14 mouse cellular contexts compared by ENCODE assay signal in the genomic region with DNA sequence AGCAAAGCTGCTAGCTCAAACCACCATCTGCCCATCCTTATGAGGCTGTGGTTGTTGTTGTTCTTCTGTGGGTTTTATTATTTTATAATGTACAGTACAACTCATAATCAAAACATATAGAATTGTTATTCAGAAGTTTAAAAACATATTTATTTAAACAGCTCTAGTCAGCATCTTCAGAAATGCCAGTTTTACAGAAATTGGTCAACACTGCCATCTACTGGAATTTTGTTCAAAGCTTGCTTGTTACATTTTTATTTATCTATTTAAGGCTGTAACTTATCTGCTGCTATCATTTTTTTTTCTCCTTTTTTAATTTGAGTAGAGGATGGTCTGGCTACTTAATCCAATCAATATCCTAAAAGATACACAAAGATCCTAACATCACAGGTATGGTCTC. TPM values are rescaled to one million over a fixed set of nuclear protein-coding genes. Genes with fewer than 3 reads are reported as not detected.
DNase-seq lines count a peak whose midpoint lies in the region; ATAC-seq lines count a peak whose summit lies in the region.
"Had no signal": no experiment of that assay in that cellular context is flagged by ENCODE, and none has a peak within 500 bp of the region (broad histone marks: within the 10 kb centered on the region; RNA-seq: fewer than 3 reads in every experiment).

No protein-coding gene starts in this region.

- no peaks in the 10 kb centered on the region for H3K9me3 ChIP-seq in hindbrain, embryonic 11.5 days (ENCODE audit: control insufficient read depth, low read length)
- no peaks in the 10 kb centered on the region for H3K9me3 ChIP-seq in hindbrain, embryonic 13.5 days
- H3K9me3 ChIP-seq in midbrain, embryonic 11.5 days (ENCODE audit: control insufficient read depth, low read length): no peaks in the 10 kb centered on the region
- H3K9me3 ChIP-seq in midbrain, embryonic 10.5 days (replicated peaks): no peaks in the 10 kb centered on the region
- H3K9me3 ChIP-seq: forebrain, embryonic 10.5 days; neural tube, embryonic 13.5 days had no signal

- no peak overlapping the region for H3K4me2 ChIP-seq in hindbrain, embryonic 11.5 days (replicated peaks; ENCODE audit: low read depth, low read length)
- H3K4me2 ChIP-seq in hindbrain, embryonic 13.5 days: no peak overlapping the region
- no peak overlapping the region for H3K4me2 ChIP-seq in midbrain, embryonic 11.5 days
- H3K4me2 ChIP-seq: neural tube, embryonic 13.5 days had no signal

- H3K27me3 ChIP-seq in hindbrain, embryonic 11.5 days (ENCODE audit: control insufficient read depth, insufficient read depth, low read length): no peaks in the 10 kb centered on the region
- H3K27me3 ChIP-seq in hindbrain, embryonic 13.5 days: 0 out of 2 replicates have a peak, but pooled peaks cover 3% of the 10 kb centered on the region
- no peaks in the 10 kb centered on the region for H3K27me3 ChIP-seq in midbrain, embryonic 11.5 days (ENCODE audit: control insufficient read depth, insufficient read depth, low read length)
- peaks cover 5% of the 10 kb centered on the region; the same call in 1 of the 2 replicates for H3K27me3 ChIP-seq in midbrain, embryonic 10.5 days (ENCODE audit: low read depth, poor library complexity, severe bottlenecking)
- H3K27me3 ChIP-seq in splenic B cell, adult 2 months (ENCODE audit: control insufficient read depth, insufficient read depth, low read length, poor library complexity, severe bottlenecking): no peaks in the 10 kb centered on the region
- H3K27me3 ChIP-seq: neural tube, embryonic 13.5 days had no signal

- H3K36me3 ChIP-seq in hindbrain, embryonic 11.5 days (ENCODE audit: control insufficient read depth, insufficient read depth, low read length): no peaks in the 10 kb centered on the region
- H3K36me3 ChIP-seq in hindbrain, embryonic 13.5 days: no peaks in the 10 kb centered on the region
- H3K36me3 ChIP-seq in midbrain, embryonic 11.5 days (ENCODE audit: control insufficient read depth, insufficient read depth, low read length): no peaks in the 10 kb centered on the region
- H3K36me3 ChIP-seq in midbrain, embryonic 10.5 days: no peaks in the 10 kb centered on the region
- H3K36me3 ChIP-seq in splenic B cell, adult 2 months (ENCODE audit: control insufficient read depth, insufficient read depth, low read length, poor library complexity, severe bottlenecking): no peaks in the 10 kb centered on the region
- H3K36me3 ChIP-seq: forebrain, embryonic 10.5 days; neural tube, embryonic 13.5 days had no signal

- no peak for ATAC-seq in hindbrain, embryonic 11.5 days (ENCODE audit: low FRiP score)
- no peak for ATAC-seq in hindbrain, embryonic 13.5 days (ENCODE audit: low FRiP score)
- no peak for ATAC-seq in midbrain, embryonic 11.5 days (ENCODE audit: low FRiP score)
- ATAC-seq in granulocyte monocyte progenitor cell, adult 5-6 weeks (replicated peaks; ENCODE audit: poor library complexity, severe bottlenecking): no peak

- DNase-seq in hindbrain, embryonic 11.5 days (ENCODE audit: low spot score): peak; percentile 46
- DNase-seq in midbrain, embryonic 11.5 days (ENCODE audit: low spot score, missing footprints): peak; percentile 88
- DNase-seq in midbrain, embryonic 10.5 days (ENCODE audit: low spot score): no peak
- DNase-seq in adipocyte (ENCODE audit: low spot score): peak; percentile 59
- DNase-seq in splenic B cell, adult 2 months (ENCODE audit: low read depth, low spot score): peak; percentile 6
- no peak for DNase-seq in urinary bladder, adult 2 months (ENCODE audit: low spot score)
- DNase-seq: cerebellum, adult 11 months; heart, adult 11 months; kidney, adult 2 months; lung, postnatal 4 days had no signal

- H3K4me1 ChIP-seq in hindbrain, embryonic 11.5 days (replicated peaks; ENCODE audit: control insufficient read depth, insufficient read depth, low read length): no peaks in the 10 kb centered on the region
- H3K4me1 ChIP-seq in hindbrain, embryonic 13.5 days (replicated peaks): no peaks in the 10 kb centered on the region
- no peaks in the 10 kb centered on the region for H3K4me1 ChIP-seq in midbrain, embryonic 11.5 days (ENCODE audit: control insufficient read depth, insufficient read depth, low read length)
- H3K4me1 ChIP-seq in midbrain, embryonic 10.5 days: no peaks in the 10 kb centered on the region
- H3K4me1 ChIP-seq: neural tube, embryonic 13.5 days had no signal

- H3K9ac ChIP-seq in hindbrain, embryonic 11.5 days (ENCODE audit: low read depth, low read length): no peak overlapping the region
- no peak overlapping the region for H3K9ac ChIP-seq in hindbrain, embryonic 13.5 days
- H3K9ac ChIP-seq in midbrain, embryonic 11.5 days (ENCODE audit: low read length): no peak overlapping the region
- H3K9ac ChIP-seq: neural tube, embryonic 13.5 days had no signal

- no peak overlapping the region for H3K27ac ChIP-seq in hindbrain, embryonic 11.5 days (ENCODE audit: low read depth, low read length)
- no peak overlapping the region for H3K27ac ChIP-seq in hindbrain, embryonic 13.5 days
- H3K27ac ChIP-seq in midbrain, embryonic 11.5 days (ENCODE audit: low read depth, low read length): no peak overlapping the region
- no peak overlapping the region for H3K27ac ChIP-seq in midbrain, embryonic 10.5 days (replicated peaks)
- H3K27ac ChIP-seq: forebrain, embryonic 10.5 days; neural tube, embryonic 13.5 days had no signal

- H3K4me3 ChIP-seq in hindbrain, embryonic 11.5 days (ENCODE audit: low read depth, low read length): no peak overlapping the region
- no peak overlapping the region for H3K4me3 ChIP-seq in hindbrain, embryonic 13.5 days
- H3K4me3 ChIP-seq in midbrain, embryonic 11.5 days (ENCODE audit: low read depth, low read length): no peak overlapping the region
- H3K4me3 ChIP-seq in midbrain, embryonic 10.5 days: no peak overlapping the region
- H3K4me3 ChIP-seq: forebrain, embryonic 10.5 days; neural tube, embryonic 13.5 days had no signal

RNA-seq across cellular contexts. Expression of gene Tfap2a, which starts 19.8 kb away (rescaled TPM):
- 15.5 and 20.6 TPM in 2 replicates for polyA plus RNA-seq in hindbrain, embryonic 11.5 days (2014; fragmentation: Nextera tagmentation; extraction: Ambion mirVana)
- 14.2 and 22.9 TPM in 2 replicates for polyA plus RNA-seq in hindbrain, embryonic 13.5 days (2015; fragmentation: Nextera tagmentation; extraction: Ambion mirVana)
- polyA plus RNA-seq in midbrain, embryonic 11.5 days (2014; fragmentation: Nextera tagmentation; extraction: Ambion mirVana): 3.0 and 4.7 TPM in 2 replicates
- polyA plus RNA-seq in midbrain, embryonic 10.5 days (2016; fragmentation: Nextera tagmentation; extraction: Ambion mirVana): 2.3 and 2.5 TPM in 2 replicates
- 0.74 and 0.84 TPM in 2 replicates for polyA plus RNA-seq in urinary bladder, adult 2 months (2012; rRNA removed)
- not detected in 2 replicates for total RNA-seq in granulocyte monocyte progenitor cell, adult 5-6 weeks (2014; fragmentation: Nextera tagmentation)
- not detected in 2 replicates for total RNA-seq in granulocyte monocyte progenitor cell, adult 5-6 weeks (2017)

Comparison
In these comparisons a context has a peak if more than half of its experiments do, and no peak if none do; other contexts are left out.
1. DNase-seq: peak in hindbrain, embryonic 11.5 days (single experiment), midbrain, embryonic 11.5 days (single experiment), adipocyte (single experiment) and splenic B cell, adult 2 months (single experiment); none in midbrain, embryonic 10.5 days (single experiment) and urinary bladder, adult 2 months (single experiment).